ENCODE assay signal across 8 mouse cellular contexts in the genomic region with DNA sequence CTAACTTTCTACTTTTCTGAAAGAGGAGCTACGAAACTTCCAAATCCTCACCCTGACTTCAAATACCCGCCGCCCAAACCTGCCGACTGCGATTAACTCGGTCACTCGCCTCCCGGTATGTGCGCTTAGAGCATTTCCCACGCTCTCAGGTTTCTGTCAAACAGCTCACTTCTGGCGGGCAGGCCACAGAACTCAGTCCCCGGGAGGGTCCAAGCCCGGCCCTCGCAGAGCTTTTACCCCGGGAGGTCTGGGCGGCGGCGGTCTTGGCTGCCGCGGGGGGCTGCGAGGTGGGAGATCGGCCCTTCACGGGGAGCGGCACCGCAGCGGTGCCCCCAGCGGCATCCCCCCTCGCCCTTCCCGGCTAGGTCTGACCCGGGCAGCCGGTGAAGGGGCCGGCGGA. TPM values are rescaled to one million over a fixed set of nuclear protein-coding genes. Genes with fewer than 3 reads are reported as not detected.
A peak's percentile ranks its signal among the peaks of the same experiment; 100 is the strongest.
DNase-seq lines count a peak whose midpoint lies in the region; ATAC-seq lines count a peak whose summit lies in the region.

No protein-coding gene starts in this region.

- peak; percentile 37; the same call in 1 of the 2 replicates for ATAC-seq in embryonic facial prominence, embryonic 11.5 days (replicated peaks; ENCODE audit: insufficient number of reproducible peaks, low FRiP score, low TSS enrichment, low read depth)
- ATAC-seq in intestine, embryonic 14.5 days (replicated peaks; ENCODE audit: low FRiP score, low TSS enrichment, low read depth): peak; percentile 24; the same call in 1 of the 2 replicates
- peak; percentile 41; the same call in 1 of the 2 replicates for ATAC-seq in midbrain, embryonic 14.5 days (ENCODE audit: low FRiP score, low TSS enrichment)

- H3K4me2 ChIP-seq in embryonic facial prominence, embryonic 11.5 days (ENCODE audit: low read depth, low read length): peak overlapping the region; percentile 71
- peak overlapping the region; percentile 77 for H3K4me2 ChIP-seq in intestine, embryonic 14.5 days (ENCODE audit: low read length)
- peak overlapping the region; percentile 87 for H3K4me2 ChIP-seq in midbrain, embryonic 14.5 days (ENCODE audit: low read length)

- WGBS in embryonic facial prominence, embryonic 11.5 days: 0% methylated on average over 32 of the region's 33 CpGs
- WGBS in intestine, embryonic 14.5 days: under 1% methylated on average over 33 of the region's 33 CpGs
- WGBS in midbrain, embryonic 14.5 days: under 1% methylated on average over 33 of the region's 33 CpGs

- H3K9ac ChIP-seq in embryonic facial prominence, embryonic 11.5 days (replicated peaks; ENCODE audit: low read length): peak overlapping the region; percentile 97
- peak overlapping the region; percentile 91 for H3K9ac ChIP-seq in intestine, embryonic 14.5 days (ENCODE audit: low read length)
- peak overlapping the region; percentile 93 for H3K9ac ChIP-seq in midbrain, embryonic 14.5 days (replicated peaks; ENCODE audit: low read length)

- H3K9me3 ChIP-seq in embryonic facial prominence, embryonic 11.5 days (replicated peaks; ENCODE audit: control insufficient read depth, low read length): no peaks in the 10 kb centered on the region
- H3K9me3 ChIP-seq in intestine, embryonic 14.5 days (ENCODE audit: control insufficient read depth, low read length): no peaks in the 10 kb centered on the region
- H3K9me3 ChIP-seq in midbrain, embryonic 14.5 days (ENCODE audit: control insufficient read depth, low read length): no peaks in the 10 kb centered on the region

- H3K27me3 ChIP-seq in embryonic facial prominence, embryonic 11.5 days (ENCODE audit: control insufficient read depth, insufficient read depth, low read length): no peaks in the 10 kb centered on the region
- H3K27me3 ChIP-seq in intestine, embryonic 14.5 days (replicated peaks; ENCODE audit: control insufficient read depth, insufficient read depth, low read length): no peaks in the 10 kb centered on the region
- no peaks in the 10 kb centered on the region for H3K27me3 ChIP-seq in midbrain, embryonic 14.5 days (ENCODE audit: control insufficient read depth, insufficient read depth, low read length)

- no peaks in the 10 kb centered on the region for H3K4me1 ChIP-seq in embryonic facial prominence, embryonic 11.5 days (ENCODE audit: control insufficient read depth, insufficient read depth, low read length)
- peaks cover 13% of the 10 kb centered on the region for H3K4me1 ChIP-seq in intestine, embryonic 14.5 days (replicated peaks; ENCODE audit: control insufficient read depth, insufficient read depth, low read length)
- H3K4me1 ChIP-seq in midbrain, embryonic 14.5 days (ENCODE audit: control insufficient read depth, insufficient read depth, low read length): peaks cover 15% of the 10 kb centered on the region

- H3K27ac ChIP-seq in embryonic facial prominence, embryonic 11.5 days (replicated peaks; ENCODE audit: low read depth, low read length): peak overlapping the region; percentile 75
- peak overlapping the region; percentile 62 for H3K27ac ChIP-seq in intestine, embryonic 14.5 days (ENCODE audit: low read depth)
- H3K27ac ChIP-seq in midbrain, embryonic 14.5 days (replicated peaks; ENCODE audit: low read depth, low read length): peak overlapping the region; percentile 83

- peaks cover 3% of the 10 kb centered on the region for H3K36me3 ChIP-seq in embryonic facial prominence, embryonic 11.5 days (replicated peaks; ENCODE audit: control insufficient read depth, insufficient read depth, low read depth, low read length)
- peaks cover 33% of the 10 kb centered on the region for H3K36me3 ChIP-seq in intestine, embryonic 14.5 days (ENCODE audit: control insufficient read depth, insufficient read depth, low read length)
- H3K36me3 ChIP-seq in midbrain, embryonic 14.5 days (ENCODE audit: control insufficient read depth, insufficient read depth, low read length): peaks cover 28% of the 10 kb centered on the region

- DNase-seq in cerebellum, adult 9-11 months: peak; percentile 53
- DNase-seq in cerebellum, adult 11-12 months: no peak
- peak; percentile 24 for DNase-seq in A20 (ENCODE audit: low read depth, low spot score)
- peak; percentile 56 for DNase-seq in embryonic facial prominence, embryonic 11.5 days (ENCODE audit: low spot score)
- no peak for DNase-seq in intestine, embryonic 14.5 days (ENCODE audit: low spot score)
- no peak for DNase-seq in midbrain, embryonic 14.5 days
- no peak for DNase-seq in frontal cortex, postnatal 36 days (ENCODE audit: low spot score in 2 of 2)
- no peak for DNase-seq in thymus, adult 18-20 months

- H3K4me3 ChIP-seq in embryonic facial prominence, embryonic 11.5 days (ENCODE audit: low read depth, low read length): peak overlapping the region; percentile 99
- H3K4me3 ChIP-seq in intestine, embryonic 14.5 days (ENCODE audit: low read depth, low read length): peak overlapping the region; percentile 84
- H3K4me3 ChIP-seq in midbrain, embryonic 14.5 days (replicated peaks; ENCODE audit: low read depth, low read length): peak overlapping the region; percentile 98

RNA-seq across cellular contexts. Expression of a gene that starts 0.6 kb away (rescaled TPM):
- 56.8 and 59.8 TPM in 2 replicates for polyA plus RNA-seq in embryonic facial prominence, embryonic 11.5 days (2014; fragmentation: Nextera tagmentation; extraction: Ambion mirVana)
- 52.4 and 54.6 TPM in 2 replicates for polyA plus RNA-seq in intestine, embryonic 14.5 days (2014; fragmentation: Nextera tagmentation; extraction: Ambion mirVana)
- polyA plus RNA-seq in midbrain, embryonic 14.5 days (2014; fragmentation: Nextera tagmentation; extraction: Ambion mirVana): 67.3 and 72.9 TPM in 2 replicates

RNA-seq across cellular contexts. Expression of a gene that starts 0.6 kb away (rescaled TPM):
- polyA plus RNA-seq in embryonic facial prominence, embryonic 11.5 days (2014; fragmentation: Nextera tagmentation; extraction: Ambion mirVana): 55.2 and 57.7 TPM in 2 replicates
- 57.1 and 58.2 TPM in 2 replicates for polyA plus RNA-seq in intestine, embryonic 14.5 days (2014; fragmentation: Nextera tagmentation; extraction: Ambion mirVana)
- polyA plus RNA-seq in midbrain, embryonic 14.5 days (2014; fragmentation: Nextera tagmentation; extraction: Ambion mirVana): 57.6 and 66.0 TPM in 2 replicates

RNA-seq across cellular contexts. Expression of a gene that starts 34.6 kb away (rescaled TPM):
- polyA plus RNA-seq in embryonic facial prominence, embryonic 11.5 days (2014; fragmentation: Nextera tagmentation; extraction: Ambion mirVana): 3.8 and 5.4 TPM in 2 replicates
- 9.9 and 13.1 TPM in 2 replicates for polyA plus RNA-seq in intestine, embryonic 14.5 days (2014; fragmentation: Nextera tagmentation; extraction: Ambion mirVana)
- polyA plus RNA-seq in midbrain, embryonic 14.5 days (2014; fragmentation: Nextera tagmentation; extraction: Ambion mirVana): 7.0 and 8.0 TPM in 2 replicates

RNA-seq across cellular contexts. Expression of a gene that starts 40.3 kb away (rescaled TPM):
- polyA plus RNA-seq in embryonic facial prominence, embryonic 11.5 days (2014; fragmentation: Nextera tagmentation; extraction: Ambion mirVana): 450 and 485 TPM in 2 replicates
- polyA plus RNA-seq in intestine, embryonic 14.5 days (2014; fragmentation: Nextera tagmentation; extraction: Ambion mirVana): 787 and 806 TPM in 2 replicates
- 1,414 and 1,526 TPM in 2 replicates for polyA plus RNA-seq in midbrain, embryonic 14.5 days (2014; fragmentation: Nextera tagmentation; extraction: Ambion mirVana)

RNA-seq across cellular contexts. Expression of a gene that starts 46.2 kb away (rescaled TPM):
- polyA plus RNA-seq in embryonic facial prominence, embryonic 11.5 days (2014; fragmentation: Nextera tagmentation; extraction: Ambion mirVana): 132 and 143 TPM in 2 replicates
- polyA plus RNA-seq in intestine, embryonic 14.5 days (2014; fragmentation: Nextera tagmentation; extraction: Ambion mirVana): 109 and 121 TPM in 2 replicates
- polyA plus RNA-seq in midbrain, embryonic 14.5 days (2014; fragmentation: Nextera tagmentation; extraction: Ambion mirVana): 621 and 628 TPM in 2 replicates

Comparison
In these comparisons a context has a peak if more than half of its experiments do, and no peak if none do; other contexts are left out.
1. DNase-seq: peak in cerebellum, adult 9-11 months (single experiment), A20 (single experiment) and embryonic facial prominence, embryonic 11.5 days (single experiment); none in cerebellum, adult 11-12 months (single experiment), intestine, embryonic 14.5 days (single experiment), midbrain, embryonic 14.5 days (single experiment), frontal cortex, postnatal 36 days (0 of 2) and thymus, adult 18-20 months (0 of 2).
2. Peak in every context shown above with its lines, with median percentiles within 50 percentile points of each other: ATAC-seq, H3K27ac ChIP-seq, H3K4me2 ChIP-seq, H3K4me3 ChIP-seq and H3K9ac ChIP-seq.